Mouse (Mus musculus) neutrophil, adult 5-6 weeks (primary cell): Measurements from ENCODE around the gene Rnf144b. TPM values are rescaled to one million over a fixed set of nuclear protein-coding genes. Genes with fewer than 3 reads are reported as not detected.
A peak's percentile ranks its signal among the peaks of the same experiment; 100 is the strongest.

Experiments
- ATAC-seq: fragments of 151-379, 151-347 bp; 2 replicates; pipeline ENCODE4 v1.8.0; 2017; ENCODE audit warnings: mild to moderate bottlenecking, moderate TSS enrichment; ENCODE audit not compliant: insufficient number of reproducible peaks, poor library complexity, low FRiP score, severe bottlenecking; ENCODE audit errors: extremely low read depth
- total RNA-seq: library from RNA; stranded (forward); fragments of 200-1000 nt; gene quantifications from 2 replicates; pipeline ENCODE4 v1.2.3, GENCODE M21; 2017

Gene Rnf144b
- total RNA-seq, 1 experiment from 2014 or later = 3.4 TPM

GRCm38 (mm10) chr13:47165261-47165660 is 42.8 kb downstream of the Rnf144b start:
- ATAC-seq = no peak

GRCm38 (mm10) chr13:47168484-47168883 is 46.0 kb downstream of the Rnf144b start:
- ATAC-seq = no peak

GRCm38 (mm10) chr13:47170026-47170425 is 47.6 kb downstream of the Rnf144b start:
- no peak for ATAC-seq

- no peak for ATAC-seq
These were observed 48.5 kb downstream of the Rnf144b start for GRCm38 (mm10) chr13:47170811-47171555.

GRCm38 (mm10) chr13:47172891-47173290 is 50.4 kb downstream of the Rnf144b start:
- ATAC-seq = no peak

- no peak for ATAC-seq
These were observed 55.7 kb downstream of the Rnf144b start for GRCm38 (mm10) chr13:47178182-47178581.

- no peak for ATAC-seq
These were observed 58.3 kb downstream of the Rnf144b start for GRCm38 (mm10) chr13:47180776-47181175.

- ATAC-seq = no peak
These were observed 59.9 kb downstream of the Rnf144b start for GRCm38 (mm10) chr13:47182366-47182765.

- ATAC-seq = no peak
These were observed 60.7 kb downstream of the Rnf144b start for GRCm38 (mm10) chr13:47183033-47183730.

- no peak for ATAC-seq
These were observed 61.3 kb downstream of the Rnf144b start for GRCm38 (mm10) chr13:47183771-47184170.

GRCm38 (mm10) chr13:47187836-47188235 is 65.4 kb downstream of the Rnf144b start:
- no peak for ATAC-seq

GRCm38 (mm10) chr13:47189971-47190370 is 67.5 kb downstream of the Rnf144b start:
- peak; percentile 27; the same call in 1 of the 2 replicates for ATAC-seq

- ATAC-seq = no peak
These were observed 69.7 kb downstream of the Rnf144b start for GRCm38 (mm10) chr13:47192200-47192599.

GRCm38 (mm10) chr13:47192771-47193170 is 70.3 kb downstream of the Rnf144b start:
- ATAC-seq = no peak

- ATAC-seq = peak; percentile 46; the same call in 1 of the 2 replicates
These were observed 71.1 kb downstream of the Rnf144b start for GRCm38 (mm10) chr13:47193326-47194153.

- ATAC-seq = no peak
These were observed 72.2 kb downstream of the Rnf144b start for GRCm38 (mm10) chr13:47194695-47195094.

GRCm38 (mm10) chr13:47195491-47195890 is 73.0 kb downstream of the Rnf144b start:
- ATAC-seq = no peak

GRCm38 (mm10) chr13:47200011-47200670 is 77.7 kb downstream of the Rnf144b start:
- ATAC-seq = no peak
